Mouse (Mus musculus) ZHBTc4 (cell line): Measurements from ENCODE around the gene Catspere2.
A peak's percentile ranks its signal among the peaks of the same experiment; 100 is the strongest.
"Not testable (repeated sequence)": the region's sequence is repeated elsewhere in the genome, so short reads cannot be mapped to it uniquely, and the experiment has no call there.

Experiments used
- DNase-seq: peaks from one replicate; pipeline ENCODE4 v3.0.0-alpha.2; 2011; ENCODE audit warnings: low read depth, low spot score

Catspere2 gene

GRCm38 (mm10) chr1:177983024-177983450 is at the start of gene Catspere2:
Gene Catspere2 (plus strand): TSS chr1:177983423.
- DNase-seq: peak; percentile 98

- not testable (repeated sequence) for DNase-seq
Observed at GRCm38 (mm10) chr1:177940422-177940977, 42.7 kb upstream of the Catspere2 start.

GRCm38 (mm10) chr1:177981276-177981675 is 1.9 kb upstream of the Catspere2 start:
- DNase-seq: no peak

GRCm38 (mm10) chr1:177983582-177983981 is 359 bp downstream of the Catspere2 start:
- DNase-seq: peak; percentile 62

GRCm38 (mm10) chr1:177984206-177984605 is 983 bp downstream of the Catspere2 start:
- no peak for DNase-seq

GRCm38 (mm10) chr1:177987476-177987875 is 4.3 kb downstream of the Catspere2 start:
- peak; percentile 70 for DNase-seq

- peak; percentile 74 for DNase-seq
Observed at GRCm38 (mm10) chr1:178072798-178073197, 89.6 kb downstream of the Catspere2 start.

- not testable (repeated sequence) for DNase-seq
Observed at GRCm38 (mm10) chr1:178097865-178098264, 114.6 kb downstream of the Catspere2 start.

GRCm38 (mm10) chr1:178108514-178108913 is 125.3 kb downstream of the Catspere2 start:
- DNase-seq: not testable (repeated sequence)

GRCm38 (mm10) chr1:178122236-178122635 is 139.0 kb downstream of the Catspere2 start:
- DNase-seq: not testable (repeated sequence)

GRCm38 (mm10) chr1:178134288-178134687 is 151.1 kb downstream of the Catspere2 start:
- DNase-seq: no peak

GRCm38 (mm10) chr1:178146513-178146912 is 163.3 kb downstream of the Catspere2 start:
- DNase-seq: peak; percentile 58

GRCm38 (mm10) chr1:178146915-178147314 is 163.7 kb downstream of the Catspere2 start:
- not testable (repeated sequence) for DNase-seq

GRCm38 (mm10) chr1:178182251-178182650 is 199.0 kb downstream of the Catspere2 start:
- no peak for DNase-seq

- no peak for DNase-seq
Observed at GRCm38 (mm10) chr1:178185591-178185990, 202.4 kb downstream of the Catspere2 start.

GRCm38 (mm10) chr1:178187216-178187791 is 204.1 kb downstream of the Catspere2 start, which contains the start of gene Desi2:
Gene Desi2 (plus strand): TSS chr1:178187417.
- DNase-seq: peak; percentile 99

- not testable (repeated sequence) for DNase-seq
Observed at GRCm38 (mm10) chr1:178187810-178188209, 204.6 kb downstream of the Catspere2 start.

GRCm38 (mm10) chr1:178188386-178188785 is 205.2 kb downstream of the Catspere2 start:
- peak; percentile 15 for DNase-seq

- DNase-seq: no peak
Observed at GRCm38 (mm10) chr1:178205701-178206325, 222.6 kb downstream of the Catspere2 start.

- DNase-seq: peak; percentile 50
Observed at GRCm38 (mm10) chr1:178207856-178208255, 224.6 kb downstream of the Catspere2 start.

- DNase-seq: no peak
Observed at GRCm38 (mm10) chr1:178209966-178210365, 226.7 kb downstream of the Catspere2 start.

GRCm38 (mm10) chr1:178217157-178217556 is 233.9 kb downstream of the Catspere2 start:
- DNase-seq: no peak

- no peak for DNase-seq
Observed at GRCm38 (mm10) chr1:178218305-178218704, 235.1 kb downstream of the Catspere2 start.
